Mouse (Mus musculus) heart, adult 11 months (tissue): Measurements from ENCODE around the gene Sertm1.

Source experiments
- DNase-seq: peaks from one replicate; pipeline ENCODE4 v3.0.0; 2022

Sertm1 gene

GRCm38 (mm10) chr3:54915643-54916071 is at the start of gene Sertm1:
Sertm1 (minus strand) TSS chr3:54915887.
- peak; percentile 70 for DNase-seq

GRCm38 (mm10) chr3:54964948-54965506 is 49.3 kb upstream of the Sertm1 start:
- DNase-seq: no peak

GRCm38 (mm10) chr3:54943067-54943810 is 27.6 kb upstream of the Sertm1 start:
- peak; percentile 95 for DNase-seq

- no peak for DNase-seq
Measured at GRCm38 (mm10) chr3:54934535-54934934, 18.8 kb upstream of the Sertm1 start.

- DNase-seq: no peak
Measured at GRCm38 (mm10) chr3:54932599-54932998, 16.9 kb upstream of the Sertm1 start.

GRCm38 (mm10) chr3:54920425-54920824 is 4.7 kb upstream of the Sertm1 start:
- DNase-seq: no peak

- peak; percentile 51 for DNase-seq
Measured at GRCm38 (mm10) chr3:54914845-54915642, 643 bp downstream of the Sertm1 start.

- DNase-seq: no peak
Measured at GRCm38 (mm10) chr3:54908878-54909277, 6.8 kb downstream of the Sertm1 start.

GRCm38 (mm10) chr3:54897974-54898373 is 17.7 kb downstream of the Sertm1 start:
- DNase-seq: no peak

GRCm38 (mm10) chr3:54894891-54895290 is 20.8 kb downstream of the Sertm1 start:
- no peak for DNase-seq

GRCm38 (mm10) chr3:54892218-54892617 is 23.5 kb downstream of the Sertm1 start:
- DNase-seq: no peak

- no peak for DNase-seq
Measured at GRCm38 (mm10) chr3:54886501-54886900, 29.2 kb downstream of the Sertm1 start.
